Mouse (Mus musculus) gonadal fat pad, adult 2 months (tissue): ENCODE results near the gene Hcn4. TPM values are rescaled to one million over a fixed set of nuclear protein-coding genes. Genes with fewer than 3 reads are reported as not detected.

Source experiments
- DNase-seq: peaks from one replicate; pipeline ENCODE4 v3.0.0-alpha.2; 2012; ENCODE audit warnings: low read depth
- polyA plus RNA-seq: library from polyadenylated mRNA; depleted of rRNA; stranded (reverse); fragments of >200 nt; gene quantifications from 2 replicates; pipeline ENCODE4 v1.2.3, GENCODE M21; 2012

Hcn4 gene
- polyA plus RNA-seq, 1 experiment, result 2.1 TPM

- DNase-seq, result no peak
Observed at GRCm38 (mm10) chr9:58849576-58850315, 26.5 kb downstream of the Hcn4 start.

GRCm38 (mm10) chr9:58854931-58855330, 31.7 kb downstream of the Hcn4 start:
- no peak for DNase-seq

- no peak for DNase-seq
Observed at GRCm38 (mm10) chr9:58859080-58859635, 35.9 kb downstream of the Hcn4 start.

GRCm38 (mm10) chr9:58863826-58864225, 40.6 kb downstream of the Hcn4 start:
- DNase-seq, result no peak

- DNase-seq, result no peak
Observed at GRCm38 (mm10) chr9:58871141-58871540, 47.9 kb downstream of the Hcn4 start.

GRCm38 (mm10) chr9:58873541-58874324, 50.5 kb downstream of the Hcn4 start:
- DNase-seq, result no peak

- no peak for DNase-seq
Observed at GRCm38 (mm10) chr9:58874354-58874753, 51.1 kb downstream of the Hcn4 start.

- DNase-seq, result no peak
Observed at GRCm38 (mm10) chr9:58875439-58875838, 52.2 kb downstream of the Hcn4 start.

- DNase-seq, result no peak
Observed at GRCm38 (mm10) chr9:58876946-58877625, 53.9 kb downstream of the Hcn4 start.

GRCm38 (mm10) chr9:58879836-58880235, 56.6 kb downstream of the Hcn4 start:
- no peak for DNase-seq

GRCm38 (mm10) chr9:58882686-58883085, 59.5 kb downstream of the Hcn4 start:
- no peak for DNase-seq

- DNase-seq, result no peak
Observed at GRCm38 (mm10) chr9:58889782-58890448, 66.7 kb downstream of the Hcn4 start.

GRCm38 (mm10) chr9:58890893-58891292, 67.7 kb downstream of the Hcn4 start:
- DNase-seq, result no peak

- DNase-seq, result no peak
Observed at GRCm38 (mm10) chr9:58891840-58892640, 68.8 kb downstream of the Hcn4 start.

GRCm38 (mm10) chr9:58899602-58900001, 76.4 kb downstream of the Hcn4 start:
- DNase-seq, result no peak

- no peak for DNase-seq
Observed at GRCm38 (mm10) chr9:58902869-58903585, 79.8 kb downstream of the Hcn4 start.
